Mouse (Mus musculus): ENCODE data around the gene Hoxc11. TPM values are rescaled to one million over a fixed set of nuclear protein-coding genes. Genes with fewer than 3 reads are reported as not detected.

Gene Hoxc11
- total and polyA plus RNA-seq, 3 experiments: not detected

DNA sequence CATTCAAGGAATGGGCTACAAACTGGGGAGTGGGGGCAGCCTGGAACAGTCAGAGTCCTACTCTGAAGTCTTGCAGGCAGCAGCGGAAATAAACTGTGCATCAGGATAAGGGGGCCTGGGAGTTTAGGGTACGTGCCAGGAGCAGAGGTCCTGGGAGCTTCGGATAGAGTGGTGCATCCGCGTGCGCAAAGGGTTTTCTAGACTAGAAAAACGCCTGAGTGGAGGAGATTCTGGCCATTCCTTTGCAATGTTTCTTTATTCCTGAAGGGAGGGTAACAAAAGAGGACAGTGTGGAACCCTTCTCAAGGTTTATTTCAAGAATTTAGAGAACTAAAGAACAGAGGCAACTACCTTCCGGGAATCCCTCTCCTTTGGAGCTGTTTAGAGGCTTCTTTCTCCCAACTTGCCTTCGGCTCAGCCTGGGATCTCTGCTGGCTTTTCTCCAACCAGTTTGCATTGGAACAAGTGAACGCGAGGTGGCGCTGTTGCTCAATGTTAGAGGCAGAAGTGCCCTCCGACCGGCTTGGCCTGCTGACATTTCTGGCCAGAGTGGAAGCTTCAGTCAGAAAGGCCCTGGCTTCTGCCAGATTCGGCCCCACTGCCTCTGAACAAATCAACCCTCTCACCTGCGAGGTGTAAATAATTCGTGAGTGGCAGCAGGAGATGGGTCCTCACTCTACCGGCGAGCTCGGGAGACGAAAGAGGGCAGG lies 33.1 kb downstream of the Hoxc11 start (continued):
- TF ChIP-seq MEF2A (IDR thresholded peaks at IDR 0.05; ENCODE audit: extremely low read depth, insufficient replicate concordance, low read depth, low read length, poor library complexity, severe bottlenecking): no peak
- peak; percentile 98 for TF ChIP-seq ZC3H11A (IDR thresholded peaks at IDR 0.05; ENCODE audit: low read depth, low read length)

DNA sequence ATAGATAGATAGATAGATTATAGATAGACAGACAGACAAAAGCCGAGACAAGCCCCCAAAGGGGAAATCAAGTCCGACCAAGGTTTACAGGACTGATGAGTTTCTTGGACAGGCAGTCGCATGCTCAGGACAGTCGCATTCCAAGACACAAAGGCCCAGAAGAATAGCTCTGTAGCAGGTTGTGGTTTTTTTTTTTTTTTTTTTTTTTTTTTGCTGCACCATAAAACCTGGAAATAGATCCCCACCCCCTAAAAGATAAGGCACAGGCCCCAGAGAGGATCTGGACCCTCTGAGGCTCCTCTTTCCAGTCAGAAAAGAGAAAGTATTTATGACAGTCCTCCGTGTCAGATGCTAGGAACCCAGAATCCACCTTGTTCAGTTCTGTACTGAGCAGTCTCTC lies 33.9 kb downstream of the Hoxc11 start:
- TF ChIP-seq CHD1 (IDR thresholded peaks at IDR 0.05; ENCODE audit: low read depth, low read length) (no peak), ZNF384 (IDR thresholded peaks at IDR 0.05; ENCODE audit: low read depth, low read length) (peak; percentile 90), GATA1 (IDR thresholded peaks at IDR 0.05; ENCODE audit: low read depth, low read length) (no peak)
- Histone ChIP-seq H3K9ac (ENCODE audit: control insufficient read depth, low read depth, low read length, poor library complexity, severe bottlenecking) (no peak overlapping the region), H3K4me3 (ENCODE audit: control insufficient read depth in 1 of 2, insufficient read depth in 1 of 2, low read depth in 2 of 2, low read length in 2 of 2) (no peak overlapping the region), H3K9me3 (replicated peaks; ENCODE audit: insufficient read depth, low read length) (no peaks in the 10 kb centered on the region), H3K4me1 (ENCODE audit: control insufficient read depth in 1 of 2, insufficient read depth in 2 of 2, low read length in 2 of 2) (0 out of 4 replicates have a peak, but pooled peaks cover 0 to 4% of the 10 kb centered on the region in 2 experiments), H3K27me3 (ENCODE audit: control insufficient read depth in 1 of 2, insufficient read depth in 2 of 2, low read length in 2 of 2) (no peaks in the 10 kb centered on the region), H3K79me2 (ENCODE audit: control insufficient read depth, insufficient read depth, low read length, poor library complexity) (no peaks in the 10 kb centered on the region), H3K36me3 (ENCODE audit: control insufficient read depth in 1 of 2, insufficient read depth in 2 of 2, low read length in 2 of 2) (peaks cover 0 to 3% of the 10 kb centered on the region in 2 experiments; a peak in 2 of 4 replicates), H3K27ac (ENCODE audit: control insufficient read depth, low read depth, low read length) (no peak overlapping the region)
- DNase-seq (ENCODE audit: low read depth, low spot score): no peak

DNA sequence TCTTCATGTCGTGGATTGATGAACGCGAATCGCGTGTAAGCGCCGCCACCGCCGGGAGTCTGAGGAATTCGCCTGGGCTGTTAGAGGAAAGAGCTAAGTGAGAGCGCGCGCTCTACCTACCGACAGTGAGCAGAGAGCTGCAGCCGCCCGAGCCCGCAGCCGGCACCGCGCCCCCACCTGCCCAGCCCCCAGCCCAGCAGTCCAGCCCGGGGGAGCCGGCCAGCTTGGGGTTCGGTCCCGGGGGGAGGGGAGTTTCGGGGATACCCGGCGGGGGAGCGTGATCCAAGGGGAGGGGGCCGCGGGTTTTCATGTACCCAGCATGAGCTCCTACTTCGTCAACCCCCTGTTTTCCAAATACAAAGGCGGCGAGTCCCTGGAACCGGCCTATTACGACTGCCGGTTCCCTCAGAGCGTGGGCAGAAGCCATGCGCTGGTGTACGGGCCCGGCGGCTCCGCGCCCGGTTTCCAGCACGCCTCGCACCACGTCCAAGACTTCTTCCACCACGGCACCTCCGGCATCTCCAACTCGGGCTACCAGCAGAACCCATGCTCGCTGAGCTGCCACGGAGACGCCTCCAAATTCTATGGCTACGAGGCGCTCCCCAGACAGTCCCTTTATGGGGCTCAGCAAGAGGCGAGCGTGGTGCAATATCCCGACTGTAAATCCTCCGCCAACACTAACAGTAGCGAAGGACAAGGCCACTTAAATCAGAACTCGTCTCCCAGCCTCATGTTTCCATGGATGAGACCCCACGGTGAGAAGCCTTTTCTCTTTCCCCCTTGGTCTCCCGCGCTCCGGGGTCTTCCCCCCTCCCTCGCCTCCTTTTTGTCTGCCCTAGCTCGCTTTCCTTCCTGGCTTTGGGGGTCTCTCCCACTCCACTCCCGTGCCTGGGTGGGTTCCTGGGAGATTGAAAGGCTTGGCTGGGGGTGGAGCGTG lies 36.5 kb downstream of the Hoxc11 start, which contains the start of gene Hoxc8:
Hoxc8 (plus strand) TSS at position 147 of the 937 bp plus-strand sequence.
- Histone ChIP-seq H3K4me1 (ENCODE audit: control insufficient read depth in 1 of 2, insufficient read depth in 2 of 2, low read length in 2 of 2) (0 out of 4 replicates have a peak, but pooled peaks cover 0 to 4% of the 10 kb centered on the region in 2 experiments), H3K9ac (ENCODE audit: control insufficient read depth, low read depth, low read length, poor library complexity, severe bottlenecking) (no peak within 1 kb of the TSS), H3K27me3 (ENCODE audit: control insufficient read depth in 1 of 2, insufficient read depth in 2 of 2, low read length in 2 of 2) (no peaks in the 10 kb centered on the region), H3K9me3 (replicated peaks; ENCODE audit: insufficient read depth, low read length) (no peaks in the 10 kb centered on the region), H3K79me2 (ENCODE audit: control insufficient read depth, insufficient read depth, low read length, poor library complexity) (no peaks in the 10 kb centered on the region), H3K27ac (ENCODE audit: control insufficient read depth, low read depth, low read length) (no peak within 1 kb of the TSS), H3K36me3 (ENCODE audit: control insufficient read depth in 1 of 2, insufficient read depth in 2 of 2, low read length in 2 of 2) (peaks cover 0 to 3% of the 10 kb centered on the region in 2 experiments; a peak in 1 of 4 replicates), H3K4me3 (ENCODE audit: control insufficient read depth in 1 of 2, insufficient read depth in 1 of 2, low read depth in 2 of 2, low read length in 2 of 2) (no peak within 1 kb of the TSS)
- no peak for DNase-seq (ENCODE audit: low read depth, low spot score)
- no peak for TF ChIP-seq ZC3H11A (IDR thresholded peaks at IDR 0.05; ENCODE audit: low read depth, low read length)
- TF ChIP-seq E2F4 (IDR thresholded peaks at IDR 0.05; ENCODE audit: borderline replicate concordance, low read depth, low read length): no peak
- no peak for TF ChIP-seq USF1 (IDR thresholded peaks at IDR 0.05; ENCODE audit: low read depth, low read length)
- TF ChIP-seq EP300 (IDR thresholded peaks at IDR 0.05; ENCODE audit: low read depth in 1 of 2, low read length in 2 of 2): no peak
- TF ChIP-seq MAFK (IDR thresholded peaks at IDR 0.05; ENCODE audit: borderline replicate concordance, low read depth, low read length): no peak
- TF ChIP-seq POLR2AphosphoS2 (IDR thresholded peaks at IDR 0.05; ENCODE audit: low read length): no peak
